Mouse (Mus musculus): Measurements from ENCODE around the gene B4galt3.

GRCm38 (mm10) chr1:171246709-171247452 is 23.2 kb upstream of the B4galt3 start:
- TF ChIP-seq POLR2A (IDR thresholded peaks at IDR 0.05; ENCODE audit: control insufficient read depth, low read depth, low read length) (peak; percentile 84), CTCF (IDR thresholded peaks at IDR 0.05; ENCODE audit: control insufficient read depth, insufficient read depth, insufficient replicate concordance, low read depth, low read length) (peak; percentile 74; the same call in 1 of the 2 replicates)
